Mouse (Mus musculus): ENCODE data around the gene Pde4dip. TPM values are rescaled to one million over a fixed set of nuclear protein-coding genes. Genes with fewer than 3 reads are reported as not detected.

The Pde4dip gene
- total RNA-seq, 2 experiments from 2014 or later = 4.8 to 6.7 TPM

- no peak for ATAC-seq (replicated peaks; ENCODE audit: poor library complexity)
These were observed 132.0 kb downstream of the Pde4dip start for GRCm38 (mm10) chr3:97756283-97757074.

- no peak for ATAC-seq (replicated peaks; ENCODE audit: poor library complexity)
These were observed 133.1 kb downstream of the Pde4dip start for GRCm38 (mm10) chr3:97755411-97755810.

- no peak for ATAC-seq (replicated peaks; ENCODE audit: poor library complexity)
These were observed 135.6 kb downstream of the Pde4dip start for GRCm38 (mm10) chr3:97752901-97753300.

GRCm38 (mm10) chr3:97751566-97751965 lies 136.9 kb downstream of the Pde4dip start:
- no peak for ATAC-seq (replicated peaks; ENCODE audit: poor library complexity)

GRCm38 (mm10) chr3:97748789-97749188 lies 139.7 kb downstream of the Pde4dip start:
- ATAC-seq (replicated peaks; ENCODE audit: poor library complexity) = no peak

GRCm38 (mm10) chr3:97742841-97743240 lies 145.7 kb downstream of the Pde4dip start:
- ATAC-seq (replicated peaks; ENCODE audit: poor library complexity) = no peak

- no peak for ATAC-seq (replicated peaks; ENCODE audit: poor library complexity)
These were observed 152.9 kb downstream of the Pde4dip start for GRCm38 (mm10) chr3:97735575-97735974.

- no peak for ATAC-seq (replicated peaks; ENCODE audit: poor library complexity)
These were observed 154.2 kb downstream of the Pde4dip start for GRCm38 (mm10) chr3:97734259-97734658.

- no peak for ATAC-seq (replicated peaks; ENCODE audit: poor library complexity)
These were observed 155.9 kb downstream of the Pde4dip start for GRCm38 (mm10) chr3:97732622-97733021.

- no peak for ATAC-seq (replicated peaks; ENCODE audit: poor library complexity)
These were observed 157.9 kb downstream of the Pde4dip start for GRCm38 (mm10) chr3:97730624-97731023.

- no peak for ATAC-seq (replicated peaks; ENCODE audit: poor library complexity)
These were observed 158.4 kb downstream of the Pde4dip start for GRCm38 (mm10) chr3:97730131-97730530.

GRCm38 (mm10) chr3:97727801-97728200 lies 160.7 kb downstream of the Pde4dip start:
- no peak for ATAC-seq (replicated peaks; ENCODE audit: poor library complexity)

GRCm38 (mm10) chr3:97719116-97719515 lies 169.4 kb downstream of the Pde4dip start:
- no peak for ATAC-seq (replicated peaks; ENCODE audit: poor library complexity)

- ATAC-seq (replicated peaks; ENCODE audit: poor library complexity) = no peak
These were observed 172.6 kb downstream of the Pde4dip start for GRCm38 (mm10) chr3:97715922-97716321.

GRCm38 (mm10) chr3:97710881-97711280 lies 177.6 kb downstream of the Pde4dip start:
- no peak for ATAC-seq (replicated peaks; ENCODE audit: poor library complexity)

GRCm38 (mm10) chr3:97710134-97710533 lies 178.4 kb downstream of the Pde4dip start:
- ATAC-seq (replicated peaks; ENCODE audit: poor library complexity) = no peak

GRCm38 (mm10) chr3:97706561-97706960 lies 181.9 kb downstream of the Pde4dip start:
- ATAC-seq (replicated peaks; ENCODE audit: poor library complexity) = no peak

- no peak for ATAC-seq (replicated peaks; ENCODE audit: poor library complexity)
These were observed 183.0 kb downstream of the Pde4dip start for GRCm38 (mm10) chr3:97705508-97705907.

- no peak for ATAC-seq (replicated peaks; ENCODE audit: poor library complexity)
These were observed 185.9 kb downstream of the Pde4dip start for GRCm38 (mm10) chr3:97702448-97703080.

- ATAC-seq (replicated peaks; ENCODE audit: poor library complexity) = no peak
These were observed 187.3 kb downstream of the Pde4dip start for GRCm38 (mm10) chr3:97701198-97701597.

GRCm38 (mm10) chr3:97699061-97699460 lies 189.4 kb downstream of the Pde4dip start:
- ATAC-seq (replicated peaks; ENCODE audit: poor library complexity) = no peak

GRCm38 (mm10) chr3:97697291-97697690 lies 191.2 kb downstream of the Pde4dip start:
- ATAC-seq (replicated peaks; ENCODE audit: poor library complexity) = no peak
